16 mouse cellular contexts compared by ENCODE assay signal in the genomic region with DNA sequence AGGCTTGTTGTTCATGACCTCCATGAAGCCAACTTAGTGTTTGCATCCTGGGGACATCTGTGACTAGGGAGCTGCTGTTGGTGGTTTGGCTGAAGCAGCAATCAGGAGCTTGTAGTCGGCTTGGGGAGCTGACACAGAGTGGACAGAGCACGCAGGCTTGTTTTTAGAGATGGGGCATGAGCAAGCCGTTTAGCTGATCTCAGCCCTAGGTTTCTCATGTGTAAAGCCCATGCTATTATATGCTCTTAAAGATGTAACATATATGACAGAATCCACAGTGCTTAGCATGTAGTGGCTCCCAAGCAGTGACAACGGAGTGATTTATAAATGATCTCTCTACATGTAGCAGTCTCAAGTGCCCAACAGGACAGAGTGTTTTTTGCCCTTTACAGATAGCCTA.
"Had no signal": no experiment of that assay in that cellular context is flagged by ENCODE, and none has a peak within 500 bp of the region (broad histone marks: within the 10 kb centered on the region; RNA-seq: fewer than 3 reads in every experiment).

No protein-coding gene starts in this region.

- H3K4me3 ChIP-seq: neural tube, embryonic 13.5 days; neural tube, embryonic 15.5 days; stomach, embryonic 15.5 days had no signal

- H3K4me2 ChIP-seq: neural tube, embryonic 13.5 days; neural tube, embryonic 15.5 days; stomach, embryonic 15.5 days had no signal

- H3K9me3 ChIP-seq: neural tube, embryonic 15.5 days; stomach, embryonic 15.5 days had no signal

- H3K27ac ChIP-seq: neural tube, embryonic 13.5 days; neural tube, embryonic 15.5 days; stomach, embryonic 15.5 days; stomach, postnatal 0 days had no signal

- H3K9ac ChIP-seq: neural tube, embryonic 13.5 days; neural tube, embryonic 15.5 days; stomach, embryonic 15.5 days had no signal

- DNase-seq: retina, postnatal 1 day; right cerebral cortex, adult 18-20 months; right cerebral cortex, postnatal 14 days; right cerebral cortex, postnatal 25 days; right cerebral cortex, postnatal 4 days; spleen, adult 18-20 months; thymus, adult 18-20 months; thymus, adult 2 months; thymus, postnatal 14 days; thymus, postnatal 25 days; thymus, postnatal 36 days; thymus, postnatal 4 days had no signal

- H3K36me3 ChIP-seq: neural tube, embryonic 13.5 days; neural tube, embryonic 15.5 days; stomach, embryonic 15.5 days had no signal

- H3K27me3 ChIP-seq: neural tube, embryonic 13.5 days; neural tube, embryonic 15.5 days; stomach, embryonic 15.5 days had no signal
